Mouse (Mus musculus) retina, embryonic 14.5 days (tissue): ENCODE measurements at regions not wholly inside any gene's neighbourhood (a gene's known extent, or its start where the extent isn't known, plus 50 kb on each side); places are given as distances from the start of the nearest gene placed in this dataset.
A peak's percentile ranks its signal among the peaks of the same experiment; 100 is the strongest.

Source experiments
- DNase-seq: peaks from one replicate; pipeline ENCODE4 v3.0.0-alpha.2; 2015; ENCODE audit warnings: low spot score

DNA sequence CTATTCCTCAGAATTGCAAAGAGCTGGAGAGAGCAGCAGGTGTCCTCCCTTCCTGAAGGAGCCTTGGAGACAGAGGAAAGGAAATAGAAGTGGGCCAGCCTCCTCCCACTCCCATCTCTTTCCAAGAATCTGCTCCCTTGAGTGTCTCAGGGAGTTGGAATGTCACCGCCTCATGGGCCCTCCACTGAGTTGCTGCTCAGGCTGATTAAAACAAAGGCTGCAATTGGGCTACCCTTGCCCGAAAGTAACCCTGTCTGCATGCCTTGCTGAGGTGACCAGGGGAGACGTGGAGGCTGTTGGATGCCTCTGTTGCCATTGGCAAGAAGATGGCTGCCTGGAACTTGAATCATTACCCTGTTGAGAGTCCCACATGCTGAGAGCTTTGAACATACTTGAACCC lies 59.7 kb upstream of the Abca1 start:
- no peak for DNase-seq

DNA sequence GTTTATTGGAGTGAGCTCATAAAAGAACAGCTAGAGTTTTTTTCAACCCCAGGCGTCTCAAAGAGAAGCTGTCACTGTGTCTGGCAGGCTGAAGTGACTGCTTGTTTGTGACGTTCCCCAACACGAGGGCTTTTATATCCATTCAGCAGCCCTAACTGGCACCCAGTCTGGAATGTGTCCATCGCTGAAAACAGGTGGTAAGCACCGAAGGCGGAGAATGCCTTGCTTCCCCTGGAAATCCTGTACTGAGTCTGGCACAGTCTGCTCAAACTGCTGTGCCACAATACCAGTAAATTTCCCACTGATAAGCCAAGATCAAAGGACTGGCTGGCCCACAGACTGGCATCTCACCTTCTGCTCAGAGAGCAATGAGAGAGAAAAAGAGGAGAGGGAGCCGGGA lies 59.1 kb upstream of the Abca1 start:
- DNase-seq: no peak

DNA sequence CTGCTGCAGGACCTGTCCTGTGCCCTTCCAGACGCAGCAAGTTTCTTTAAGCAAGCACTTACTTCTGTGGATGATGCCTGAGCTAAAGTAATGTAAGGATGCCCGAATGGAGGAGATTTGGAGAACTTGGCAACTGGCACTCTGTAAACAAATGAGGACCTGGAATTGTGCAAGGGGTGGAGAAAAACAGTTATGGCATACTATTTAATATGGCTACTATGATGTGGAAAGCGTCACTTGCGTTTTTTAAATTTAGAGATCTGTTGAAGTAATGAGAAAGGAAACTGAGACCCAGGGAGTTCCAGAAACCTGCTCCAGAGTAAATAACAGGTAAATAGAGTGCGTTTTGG lies 58.6 kb upstream of the Abca1 start:
- no peak for DNase-seq

DNA sequence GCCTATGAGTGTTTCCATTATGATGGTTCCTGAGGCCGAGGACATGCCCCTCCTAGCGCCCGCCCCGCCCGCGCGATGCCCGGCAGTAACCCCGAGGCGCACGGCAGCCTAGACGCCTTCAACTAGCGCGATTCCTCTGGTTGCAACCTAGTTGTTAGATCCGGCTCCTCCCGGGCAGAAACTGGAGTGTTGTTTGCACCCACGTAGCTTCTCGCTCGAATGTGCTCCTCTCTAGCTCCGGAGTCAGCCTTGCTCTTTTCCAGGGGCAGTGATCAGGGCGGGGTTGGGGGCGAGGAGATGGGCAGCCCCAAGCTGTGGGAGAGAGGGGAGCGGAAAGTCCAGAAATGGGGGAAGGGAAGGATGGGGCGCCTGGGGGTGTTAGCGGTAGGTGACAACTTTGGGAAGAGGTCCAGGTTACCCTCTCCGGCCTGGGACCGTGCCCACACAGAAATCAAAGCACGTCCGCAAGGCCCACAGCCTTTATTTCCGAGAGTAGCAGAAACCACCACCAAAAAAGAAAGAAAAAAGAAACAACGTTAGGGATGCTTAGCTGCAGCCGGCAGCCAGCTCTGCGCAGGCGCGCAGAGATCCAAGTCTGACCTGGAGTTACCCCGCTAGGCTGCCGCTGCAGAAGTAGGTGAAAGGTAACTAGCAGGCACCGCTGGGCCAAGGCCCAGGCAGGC lies 58.1 kb upstream of the Abca1 start:
- peak; percentile 81 for DNase-seq

DNA sequence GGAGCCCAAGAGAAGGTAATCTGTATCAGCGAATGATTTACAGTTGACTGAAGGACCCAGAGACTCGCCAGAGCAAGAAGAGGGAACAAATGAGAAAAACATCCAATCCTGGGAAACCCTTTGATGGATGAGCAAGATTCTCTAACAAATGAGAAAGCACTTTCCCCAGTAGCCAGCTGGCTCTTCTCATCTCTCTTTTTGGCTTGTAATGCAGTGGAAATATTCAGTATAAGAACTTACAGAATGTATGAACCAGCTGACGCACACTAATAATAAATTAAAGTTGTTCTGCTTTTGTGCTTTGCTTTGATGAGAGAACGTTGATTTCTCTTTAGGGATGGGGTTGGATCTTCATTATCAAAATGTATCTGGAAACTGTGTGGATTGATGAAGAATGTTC lies 52.8 kb upstream of the Abca1 start:
- no peak for DNase-seq

DNA sequence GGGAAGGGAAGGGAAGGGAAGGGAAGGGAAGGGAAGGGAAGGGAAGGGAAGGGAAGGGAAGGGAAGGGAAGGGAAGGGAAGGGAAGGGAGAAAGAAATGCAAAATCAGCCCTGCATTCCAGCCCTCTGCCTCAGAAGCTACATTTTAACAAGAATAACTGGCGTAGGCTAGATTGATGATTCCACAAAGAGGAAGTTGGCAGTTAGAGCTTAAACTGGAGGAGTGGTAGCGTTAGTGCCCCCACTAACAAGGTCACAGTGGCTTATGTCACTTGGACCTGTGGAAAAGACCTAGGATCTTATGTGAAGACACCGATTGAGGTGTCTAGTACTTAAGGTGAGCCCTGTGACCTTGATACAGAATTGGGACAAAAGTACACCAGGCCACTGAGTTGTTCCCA lies 51.0 kb upstream of the Abca1 start:
- DNase-seq: no peak
